Mouse (Mus musculus): Measurements from ENCODE around the gene Ulk3. TPM values are rescaled to one million over a fixed set of nuclear protein-coding genes. Genes with fewer than 3 reads are reported as not detected.
A peak's percentile ranks its signal among the peaks of the same experiment; 100 is the strongest.

Ulk3 gene
- total and polyA plus RNA-seq, 3 experiments = 2.6 to 11.4 (median 10.0) TPM

DNA sequence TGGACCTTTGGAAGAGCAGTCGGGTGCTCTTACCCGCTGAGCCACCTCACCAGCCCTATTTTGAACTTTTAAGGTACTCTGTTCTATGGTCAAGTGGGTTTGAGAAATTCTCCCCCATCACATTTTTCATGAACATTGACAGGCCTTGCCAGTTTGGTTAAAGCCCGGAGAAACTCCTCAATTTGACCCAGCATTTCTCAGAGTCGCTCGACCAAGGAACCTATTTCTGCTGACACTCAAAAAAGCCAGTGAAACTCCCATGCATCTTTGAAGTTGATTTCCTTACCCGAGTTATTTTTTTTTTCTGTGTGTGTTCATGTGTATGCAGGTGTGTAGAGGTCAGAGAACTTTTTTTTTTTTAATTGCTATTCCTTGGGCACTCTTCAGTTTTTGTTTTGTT lies 24.6 kb upstream of the Ulk3 start:
- Histone ChIP-seq H3K9ac (ENCODE audit: insufficient read depth, low read depth) (no peak overlapping the region), H3K27me3 (replicated peaks) (no peaks in the 10 kb centered on the region), H3K27ac (ENCODE audit: insufficient read depth, low read depth) (no peak overlapping the region), H3K4me2 (ENCODE audit: insufficient read depth, low read depth, poor library complexity, severe bottlenecking) (no peak overlapping the region), H3K4me1 (ENCODE audit: control insufficient read depth in 1 of 2, insufficient read depth in 2 of 2) (peaks cover 15 to 56% of the 10 kb centered on the region in 2 experiments), H3K4me3 (replicated peaks in 1 of 3; ENCODE audit: low read depth in 2 of 3, low read length in 2 of 3, poor library complexity in 1 of 3) (no peak overlapping the region), H3K9me3 (replicated peaks; ENCODE audit: low read length) (no peaks in the 10 kb centered on the region), H3K36me3 (replicated peaks in 1 of 2; ENCODE audit: control insufficient read depth in 1 of 2, insufficient read depth in 1 of 2, low read length in 1 of 2) (peaks cover 28 to 45% of the 10 kb centered on the region in 2 experiments), H3K79me2 (replicated peaks; ENCODE audit: control insufficient read depth, extremely low read depth, insufficient read depth, poor library complexity, severe bottlenecking) (peaks cover 66% of the 10 kb centered on the region)
- TF ChIP-seq ZNF384 (IDR thresholded peaks at IDR 0.05; ENCODE audit: low read depth, low read length) = peak; percentile 68
- no peak for TF ChIP-seq CHD1 (IDR thresholded peaks at IDR 0.05; ENCODE audit: low read depth, low read length)
- 0 out of 2 replicates have a peak, but pooled peaks have one; percentile 57 for TF ChIP-seq MAFK (IDR thresholded peaks at IDR 0.05; ENCODE audit: insufficient replicate concordance, low read length)
- dilution Hi-C loops (cut with MboI; ENCODE audit: extremely low pct_ligation_motif_present, extremely low pct_unique_long_range_greater_than_20kb, low sequenced_read_pairs) (no loop called here), in situ Hi-C loops (cut with MboI; ENCODE audit: low pct_ligation_motif_present, low pct_unique_long_range_greater_than_20kb, low sequenced_read_pairs) (no loop called here)
- no peak for DNase-seq (ENCODE audit: extremely low read depth)

DNA sequence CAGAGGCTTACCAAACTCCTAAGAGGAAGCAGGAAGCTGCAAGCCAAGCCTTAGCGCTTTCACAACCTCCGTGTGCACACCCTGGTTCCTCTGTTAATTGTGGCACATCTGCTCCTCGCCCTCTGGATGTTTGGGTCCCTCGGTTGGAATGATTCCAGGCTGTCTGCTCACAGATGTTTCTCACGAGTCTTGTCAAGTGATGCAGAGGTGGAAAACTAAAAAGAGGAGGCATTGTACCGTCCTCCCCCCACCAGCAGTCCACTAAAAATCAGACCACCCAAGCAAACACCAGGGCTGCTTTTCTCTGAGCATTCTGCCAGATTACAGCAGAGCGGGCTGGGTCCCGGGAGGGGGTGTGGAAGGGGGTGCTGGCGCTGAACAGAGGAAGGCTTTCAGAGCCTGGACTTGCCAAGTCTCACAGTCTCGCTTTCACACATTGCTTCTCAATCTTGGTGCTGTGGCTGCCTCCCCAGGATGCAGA lies 23.5 kb upstream of the Ulk3 start:
- in situ Hi-C loops (cut with MboI; ENCODE audit: low pct_ligation_motif_present, low pct_unique_long_range_greater_than_20kb, low sequenced_read_pairs) (no loop called here), dilution Hi-C loops (cut with MboI; ENCODE audit: extremely low pct_ligation_motif_present, extremely low pct_unique_long_range_greater_than_20kb, low sequenced_read_pairs) (no loop called here)
- Histone ChIP-seq H3K4me1 (ENCODE audit: control insufficient read depth in 1 of 2, insufficient read depth in 2 of 2) (peaks cover 15 to 47% of the 10 kb centered on the region in 2 experiments), H3K79me2 (replicated peaks; ENCODE audit: control insufficient read depth, extremely low read depth, insufficient read depth, poor library complexity, severe bottlenecking) (peaks cover 66% of the 10 kb centered on the region), H3K9ac (ENCODE audit: insufficient read depth, low read depth) (no peak overlapping the region), H3K27ac (ENCODE audit: insufficient read depth, low read depth) (no peak overlapping the region), H3K4me2 (ENCODE audit: insufficient read depth, low read depth, poor library complexity, severe bottlenecking) (no peak overlapping the region), H3K27me3 (replicated peaks) (no peaks in the 10 kb centered on the region), H3K4me3 (replicated peaks in 1 of 3; ENCODE audit: low read depth in 2 of 3, low read length in 2 of 3, poor library complexity in 1 of 3) (no peak overlapping the region), H3K36me3 (replicated peaks in 1 of 2; ENCODE audit: control insufficient read depth in 1 of 2, insufficient read depth in 1 of 2, low read length in 1 of 2) (peaks cover 36 to 55% of the 10 kb centered on the region in 2 experiments), H3K9me3 (replicated peaks; ENCODE audit: low read length) (no peaks in the 10 kb centered on the region)
- no peak for DNase-seq (ENCODE audit: extremely low read depth)
- TF ChIP-seq POLR2A (IDR thresholded peaks at IDR 0.05; ENCODE audit: low read depth, low read length) (no peak), TCF12 (IDR thresholded peaks at IDR 0.05; ENCODE audit: low read depth, low read length) (no peak), POLR2AphosphoS2 (IDR thresholded peaks at IDR 0.05; ENCODE audit: low read depth, low read length) (no peak), USF2 (conservative IDR thresholded peaks at IDR 0.05; ENCODE audit: low read depth, low read length) (no peak), NELFE (IDR thresholded peaks at IDR 0.05; ENCODE audit: low read depth, low read length) (no peak), KAT2A (IDR thresholded peaks at IDR 0.05; ENCODE audit: insufficient replicate concordance, low read length) (no peak), ETS1 (conservative IDR thresholded peaks at IDR 0.05; ENCODE audit: low read depth, low read length) (no peak), ZC3H11A (IDR thresholded peaks at IDR 0.05; ENCODE audit: low read depth, low read length) (no peak), SIN3A (IDR thresholded peaks at IDR 0.05; ENCODE audit: low read length) (no peak), MYC (IDR thresholded peaks at IDR 0.05; ENCODE audit: low read depth, low read length) (no peak), CHD2 (IDR thresholded peaks at IDR 0.05; ENCODE audit: low read length) (no peak), ZKSCAN1 (IDR thresholded peaks at IDR 0.05; ENCODE audit: borderline replicate concordance, low read depth, low read length) (no peak), PAX5 (IDR thresholded peaks at IDR 0.05; ENCODE audit: low read length) (no peak), GABPA (IDR thresholded peaks at IDR 0.05; ENCODE audit: insufficient replicate concordance, low read depth, low read length) (no peak), USF1 (IDR thresholded peaks at IDR 0.05; ENCODE audit: low read depth, low read length) (no peak), ELF1 (IDR thresholded peaks at IDR 0.05; ENCODE audit: low read depth, low read length) (no peak), CHD1 (IDR thresholded peaks at IDR 0.05; ENCODE audit: low read depth, low read length) (no peak), ZMIZ1 (IDR thresholded peaks at IDR 0.05; ENCODE audit: low read depth, low read length) (no peak)

All from CH12.LX (cell line).